Mouse (Mus musculus): ENCODE measurements around the gene Supt20. TPM values are rescaled to one million over a fixed set of nuclear protein-coding genes. Genes with fewer than 3 reads are reported as not detected.

The Supt20 gene
- polyA plus RNA-seq, 2 experiments = 110 to 146 TPM

DNA sequence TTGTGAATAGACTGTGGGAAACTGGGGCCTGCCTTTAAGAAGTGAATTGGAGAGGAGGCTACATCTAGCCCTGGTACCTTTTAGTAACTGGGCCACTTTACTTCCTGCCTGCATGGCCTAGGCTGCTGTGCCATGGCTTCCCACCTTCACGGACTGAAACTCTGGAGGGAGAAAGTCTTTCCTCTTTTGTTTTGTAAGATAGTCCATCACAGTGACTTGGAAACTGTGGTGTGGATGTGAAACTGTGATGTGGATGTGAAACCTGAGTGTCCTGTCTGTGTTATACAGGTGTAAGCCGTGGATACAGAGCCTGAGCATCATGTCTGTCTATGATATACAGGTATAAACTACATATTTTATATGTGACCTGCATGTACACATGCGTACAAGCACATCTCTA is 35.5 kb upstream of the Supt20 start:
- H3K9ac ChIP-seq (ENCODE audit: low read depth, low read length, severe bottlenecking) = no peak overlapping the region
- DNase-seq (ENCODE audit: low spot score) (no peak), ATAC-seq (ENCODE audit: low FRiP score, low read depth) (no peak)
- no peak overlapping the region for H3K4me2 ChIP-seq (replicated peaks; ENCODE audit: low read depth, low read length, severe bottlenecking)
- peaks cover 5% of the 10 kb centered on the region; the same call in 1 of the 2 replicates for H3K9me3 ChIP-seq (ENCODE audit: control insufficient read depth, low read length)
- WGBS = 83% methylated on average over 3 of the region's 3 CpGs
- H3K36me3 ChIP-seq (ENCODE audit: control insufficient read depth, insufficient read depth, low read length) = no peaks in the 10 kb centered on the region
- peaks cover 6% of the 10 kb centered on the region; the same call in 1 of the 2 replicates for H3K4me1 ChIP-seq (ENCODE audit: control insufficient read depth, insufficient read depth, low read length)
- no peak for TF ChIP-seq POLR2A (IDR thresholded peaks at IDR 0.05; ENCODE audit: borderline replicate concordance, extremely low read depth, insufficient read depth, insufficient read length)
- no peak overlapping the region for H3K4me3 ChIP-seq (replicated peaks; ENCODE audit: low read length)
- no peaks in the 10 kb centered on the region for H3K27me3 ChIP-seq (ENCODE audit: control insufficient read depth, insufficient read depth, low read length)
- H3K27ac ChIP-seq (replicated peaks; ENCODE audit: low read depth, low read length) = no peak overlapping the region

DNA sequence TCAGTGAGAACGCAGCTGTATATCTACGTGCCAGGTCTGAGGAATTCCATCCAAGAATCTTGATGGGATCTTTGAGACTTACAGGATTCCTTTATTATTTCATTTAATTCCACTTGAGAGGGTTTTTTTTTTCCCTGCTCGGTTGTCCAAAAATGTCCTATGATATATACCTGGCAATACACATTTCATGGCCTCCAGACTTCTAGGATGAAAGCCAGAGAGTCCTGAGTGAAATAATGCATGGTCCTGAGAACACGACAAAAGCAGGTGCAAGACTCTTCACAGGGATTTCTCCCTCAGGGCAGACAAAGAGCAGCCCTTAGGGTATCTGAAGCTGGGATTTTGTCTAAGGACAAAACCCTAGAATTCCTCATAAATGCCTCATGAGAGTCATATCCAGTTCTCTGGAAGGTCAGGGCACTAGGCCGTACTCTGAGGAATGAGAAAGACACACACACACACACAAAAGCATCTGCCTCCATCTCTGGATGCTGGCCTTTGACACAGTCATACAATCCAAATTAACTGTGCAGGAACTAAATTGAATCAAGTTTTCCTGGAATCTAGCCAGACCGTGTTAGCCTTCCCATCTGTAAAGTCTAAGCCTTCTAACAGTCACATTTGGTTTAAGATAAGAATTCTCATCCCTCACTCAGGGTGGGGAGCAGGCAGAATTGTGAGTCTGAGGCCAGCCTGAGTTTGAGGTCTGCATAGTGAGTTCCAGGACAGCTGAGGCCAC is 34.5 kb upstream of the Supt20 start:
- 47% methylated on average over 6 of the region's 6 CpGs for WGBS
- DNase-seq (ENCODE audit: low spot score) (peak; percentile 96), ATAC-seq (ENCODE audit: low FRiP score, low read depth) (peak; percentile 77)
- H3K9me3 ChIP-seq (ENCODE audit: control insufficient read depth, low read length) = peaks cover 5% of the 10 kb centered on the region; the same call in 1 of the 2 replicates
- no peaks in the 10 kb centered on the region for H3K27me3 ChIP-seq (ENCODE audit: control insufficient read depth, insufficient read depth, low read length)
- H3K9ac ChIP-seq (ENCODE audit: low read depth, low read length, severe bottlenecking) = no peak overlapping the region
- no peak for TF ChIP-seq POLR2A (IDR thresholded peaks at IDR 0.05; ENCODE audit: borderline replicate concordance, extremely low read depth, insufficient read depth, insufficient read length)
- peaks cover 6% of the 10 kb centered on the region; the same call in 1 of the 2 replicates for H3K4me1 ChIP-seq (ENCODE audit: control insufficient read depth, insufficient read depth, low read length)
- H3K4me2 ChIP-seq (replicated peaks; ENCODE audit: low read depth, low read length, severe bottlenecking) = no peak overlapping the region
- H3K4me3 ChIP-seq (replicated peaks; ENCODE audit: low read length) = no peak overlapping the region
- H3K36me3 ChIP-seq (ENCODE audit: control insufficient read depth, insufficient read depth, low read length) = no peaks in the 10 kb centered on the region
- peak overlapping the region; percentile 41; the same call in 1 of the 2 replicates for H3K27ac ChIP-seq (replicated peaks; ENCODE audit: low read depth, low read length)

DNA sequence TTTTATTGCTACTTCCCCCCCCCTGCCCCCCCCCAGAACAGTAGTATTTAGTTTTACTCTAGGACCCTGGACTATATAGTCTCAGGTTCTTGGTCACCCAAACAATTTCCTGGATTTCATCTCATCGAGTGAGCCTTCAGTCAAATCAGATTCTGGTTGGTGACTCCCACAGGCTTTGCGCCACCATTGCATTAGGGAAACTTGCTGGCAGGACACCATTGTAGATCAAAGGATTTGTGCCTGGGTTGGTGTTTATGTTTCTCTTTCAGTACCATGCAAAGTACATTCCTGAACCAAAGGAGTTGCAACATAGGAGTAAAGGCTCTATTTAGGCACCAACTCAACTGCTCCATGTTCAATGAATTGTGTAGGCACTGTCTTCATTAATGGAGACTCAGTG is 32.9 kb upstream of the Supt20 start:
- TF ChIP-seq POLR2A (IDR thresholded peaks at IDR 0.05; ENCODE audit: borderline replicate concordance, extremely low read depth, insufficient read depth, insufficient read length) = no peak
- Histone ChIP-seq H3K9me3 (ENCODE audit: control insufficient read depth, low read length) (peaks cover 5% of the 10 kb centered on the region; the same call in 1 of the 2 replicates), H3K27me3 (ENCODE audit: control insufficient read depth, insufficient read depth, low read length) (no peaks in the 10 kb centered on the region), H3K9ac (ENCODE audit: low read depth, low read length, severe bottlenecking) (no peak overlapping the region), H3K4me1 (ENCODE audit: control insufficient read depth, insufficient read depth, low read length) (peaks cover 6% of the 10 kb centered on the region; the same call in 1 of the 2 replicates), H3K4me2 (replicated peaks; ENCODE audit: low read depth, low read length, severe bottlenecking) (no peak overlapping the region), H3K4me3 (replicated peaks; ENCODE audit: low read length) (no peak overlapping the region), H3K36me3 (ENCODE audit: control insufficient read depth, insufficient read depth, low read length) (no peaks in the 10 kb centered on the region), H3K27ac (replicated peaks; ENCODE audit: low read depth, low read length) (no peak overlapping the region)
- ATAC-seq (ENCODE audit: low FRiP score, low read depth) (no peak), DNase-seq (ENCODE audit: low spot score) (no peak)
- 88% methylated on average over 2 of the region's 2 CpGs for WGBS

DNA sequence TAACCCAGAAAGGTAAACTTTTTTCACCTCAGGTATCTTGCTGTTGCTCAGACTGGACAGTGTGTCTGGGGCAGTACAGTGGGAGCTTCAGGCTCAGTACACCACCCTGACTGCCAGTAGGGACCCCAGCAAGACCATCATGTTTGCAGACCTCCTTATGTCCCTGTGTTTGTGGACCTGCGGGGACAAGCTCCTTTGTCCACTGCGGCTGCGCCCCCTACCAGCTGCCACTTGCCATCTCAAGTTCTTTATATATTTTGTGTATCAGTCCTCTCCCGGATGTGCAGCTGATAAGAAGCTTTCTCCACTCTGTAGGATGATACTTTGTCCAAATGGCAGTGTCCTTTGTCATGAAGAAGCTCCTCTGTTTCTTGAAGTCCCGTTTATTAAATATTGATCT is 30.2 kb upstream of the Supt20 start:
- no peak overlapping the region for H3K4me3 ChIP-seq (replicated peaks; ENCODE audit: low read length)
- 72% methylated on average over 5 of the region's 5 CpGs for WGBS
- peaks cover 6% of the 10 kb centered on the region; the same call in 1 of the 2 replicates for H3K4me1 ChIP-seq (ENCODE audit: control insufficient read depth, insufficient read depth, low read length)
- ATAC-seq (ENCODE audit: low FRiP score, low read depth) (no peak), DNase-seq (ENCODE audit: low spot score) (no peak)
- H3K4me2 ChIP-seq (replicated peaks; ENCODE audit: low read depth, low read length, severe bottlenecking) = no peak overlapping the region
- no peak for TF ChIP-seq POLR2A (IDR thresholded peaks at IDR 0.05; ENCODE audit: borderline replicate concordance, extremely low read depth, insufficient read depth, insufficient read length)
- no peaks in the 10 kb centered on the region for H3K27me3 ChIP-seq (ENCODE audit: control insufficient read depth, insufficient read depth, low read length)
- H3K36me3 ChIP-seq (ENCODE audit: control insufficient read depth, insufficient read depth, low read length) = no peaks in the 10 kb centered on the region
- H3K9ac ChIP-seq (ENCODE audit: low read depth, low read length, severe bottlenecking) = no peak overlapping the region
- peaks cover 5% of the 10 kb centered on the region; the same call in 1 of the 2 replicates for H3K9me3 ChIP-seq (ENCODE audit: control insufficient read depth, low read length)
- no peak overlapping the region for H3K27ac ChIP-seq (replicated peaks; ENCODE audit: low read depth, low read length)

DNA sequence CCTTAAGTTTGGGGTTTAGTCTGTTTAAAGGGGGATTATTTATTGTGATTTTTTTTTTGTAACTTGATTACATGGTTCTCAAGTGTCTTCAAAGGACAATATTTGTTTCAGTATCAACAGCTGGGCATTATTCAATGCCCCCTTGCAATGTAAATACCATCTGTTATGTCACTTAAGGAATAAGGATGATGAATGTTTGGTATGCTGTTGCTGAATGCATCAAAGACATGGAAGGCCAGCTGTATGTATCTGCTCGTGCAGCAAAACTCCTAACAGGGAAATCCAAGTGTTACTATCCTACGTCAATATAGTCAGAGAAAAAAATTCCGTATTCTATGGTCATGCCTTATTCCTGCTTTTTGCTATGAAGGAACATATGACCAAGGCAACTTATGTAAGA is 24.5 kb upstream of the Supt20 start:
- no peak for TF ChIP-seq POLR2A (IDR thresholded peaks at IDR 0.05; ENCODE audit: borderline replicate concordance, extremely low read depth, insufficient read depth, insufficient read length)
- H3K9me3 ChIP-seq (ENCODE audit: control insufficient read depth, low read length) = no peaks in the 10 kb centered on the region
- 71% methylated on average over 3 of the region's 3 CpGs for WGBS
- peak; percentile 66; the same call in 1 of the 2 replicates for ATAC-seq (ENCODE audit: low FRiP score, low read depth)
- no peaks in the 10 kb centered on the region for H3K27me3 ChIP-seq (ENCODE audit: control insufficient read depth, insufficient read depth, low read length)
- no peak overlapping the region for H3K4me3 ChIP-seq (replicated peaks; ENCODE audit: low read length)
- DNase-seq (ENCODE audit: low spot score) = no peak
- no peak overlapping the region for H3K9ac ChIP-seq (ENCODE audit: low read depth, low read length, severe bottlenecking)
- H3K27ac ChIP-seq (replicated peaks; ENCODE audit: low read depth, low read length) = no peak overlapping the region
- no peaks in the 10 kb centered on the region for H3K36me3 ChIP-seq (ENCODE audit: control insufficient read depth, insufficient read depth, low read length)
- H3K4me2 ChIP-seq (replicated peaks; ENCODE audit: low read depth, low read length, severe bottlenecking) = no peak overlapping the region
- no peaks in the 10 kb centered on the region; the same call in 1 of the 2 replicates for H3K4me1 ChIP-seq (ENCODE audit: control insufficient read depth, insufficient read depth, low read length)

Measured in limb, embryonic 14.5 days (tissue).